Mouse (Mus musculus) heart, adult 2 months (tissue): ENCODE measurements around the gene Amd1.

Experiments used
- CTCF ChIP-seq: fragments of 200-600 bp; IDR thresholded peaks from 2 replicates; pipeline ENCODE4 v1.8.1; 2022; ENCODE audit warnings: antibody characterized with exemption, mild to moderate bottlenecking, moderate library complexity
- EP300 ChIP-seq: fragments of 200-500 bp; IDR thresholded peaks from 2 replicates; pipeline ENCODE4 v1.6.1; 2011; ENCODE audit warnings: low read depth, low read length, control low read depth; ENCODE audit not compliant: insufficient read depth
- POLR2A ChIP-seq: fragments of 200-500 bp; IDR thresholded peaks from 2 replicates; pipeline ENCODE4 v1.6.1; 2011; ENCODE audit warnings: mild to moderate bottlenecking, low read depth, low read length, control low read depth; ENCODE audit not compliant: insufficient read depth

- TF ChIP-seq CTCF (peak; percentile 32), POLR2A (no peak), EP300 (no peak)
Observed at GRCm38 (mm10) chr10:40330262-40330661, 28.3 kb upstream of the Amd1 start.
